Mouse (Mus musculus) small intestine, adult 2 months (tissue): ENCODE results near the gene Lsamp.

ENCODE experiments used
- CTCF ChIP-seq: fragments of 200-500 bp; IDR thresholded peaks from 2 replicates; pipeline ENCODE4 v1.5.1; 2012; ENCODE audit warnings: low read depth, mild to moderate bottlenecking, control low read depth, inconsistent platforms, low read length, moderate library complexity, mixed read lengths; ENCODE audit not compliant: insufficient replicate concordance, insufficient read length; ENCODE audit errors: extremely low read depth
- POLR2A ChIP-seq: fragments of 200-500 bp; IDR thresholded peaks from 2 replicates; pipeline ENCODE4 v1.6.1; 2012; ENCODE audit warnings: low read depth, mild to moderate bottlenecking, control low read depth, inconsistent platforms, low read length, moderate library complexity

GRCm38 (mm10) chr16:41410671-41411070 lies 1426.5 kb downstream of the Lsamp start:
- TF ChIP-seq CTCF (no peak), POLR2A (no peak)
